Mouse (Mus musculus) kidney, adult 2 months (tissue): ENCODE measurements around the gene Ajm1. TPM values are rescaled to one million over a fixed set of nuclear protein-coding genes. Genes with fewer than 3 reads are reported as not detected.

Source experiments
- DNase-seq: peaks from one replicate; pipeline ENCODE4 v3.0.0; 2021
- H3K27ac ChIP-seq: fragments of 200-500 bp; 2 replicates; pipeline ENCODE4 v1.5.1; 2012; ENCODE audit warnings: low read depth, low read length, control low read depth, inconsistent platforms; ENCODE audit not compliant: insufficient read depth
- H3K27me3 ChIP-seq: fragments of 200-500 bp; replicated peaks from 2 replicates; pipeline ENCODE4 v1.6.1; 2012; ENCODE audit warnings: mild to moderate bottlenecking, moderate library complexity, low read length, inconsistent platforms; ENCODE audit not compliant: control insufficient read depth, insufficient read depth
- H3K36me3 ChIP-seq: fragments of 200-500 bp; 2 replicates; pipeline ENCODE4 v1.6.1; 2012; ENCODE audit warnings: mild to moderate bottlenecking, moderate library complexity, low read length, inconsistent platforms; ENCODE audit not compliant: control insufficient read depth, insufficient read depth
- H3K4me1 ChIP-seq: fragments of 200-500 bp; 2 replicates; pipeline ENCODE4 v1.6.1; 2011; ENCODE audit warnings: low read length; ENCODE audit not compliant: control insufficient read depth, insufficient read depth
- H3K4me3 ChIP-seq: fragments of 200-500 bp; 2 replicates; pipeline ENCODE4 v1.5.1; 2011; ENCODE audit warnings: mild to moderate bottlenecking, low read depth, low read length, control low read depth; ENCODE audit not compliant: insufficient read depth
- CTCF ChIP-seq: fragments of 200-500 bp; conservative IDR thresholded peaks from 2 replicates; pipeline ENCODE4 v1.5.1; 2011; ENCODE audit warnings: low read depth, mild to moderate bottlenecking, control low read depth, low read length, moderate library complexity, mixed read lengths; ENCODE audit not compliant: insufficient read depth, insufficient read length
- POLR2A ChIP-seq: fragments of 200-500 bp; IDR thresholded peaks from one replicate; pipeline ENCODE4 v1.6.1; 2011; ENCODE audit warnings: low read depth, low read length, control low read depth
- whole genome bisulfite sequencing: fragments of 180-500 bp; shearing (Covaris S2); methylation state at CpG from one replicate; pipeline ENCODE4 v1.1.7; 2018; 5-methylcytosine and 5-hydroxymethylcytosine counted together
- polyA plus RNA-seq: library from polyadenylated mRNA; depleted of rRNA; stranded (reverse); fragments of >200 nt; gene quantifications from 2 replicates; pipeline ENCODE4 v1.2.3, GENCODE M21; 2012

Gene Ajm1
- polyA plus RNA-seq, 1 experiment = 0.36 TPM

DNA sequence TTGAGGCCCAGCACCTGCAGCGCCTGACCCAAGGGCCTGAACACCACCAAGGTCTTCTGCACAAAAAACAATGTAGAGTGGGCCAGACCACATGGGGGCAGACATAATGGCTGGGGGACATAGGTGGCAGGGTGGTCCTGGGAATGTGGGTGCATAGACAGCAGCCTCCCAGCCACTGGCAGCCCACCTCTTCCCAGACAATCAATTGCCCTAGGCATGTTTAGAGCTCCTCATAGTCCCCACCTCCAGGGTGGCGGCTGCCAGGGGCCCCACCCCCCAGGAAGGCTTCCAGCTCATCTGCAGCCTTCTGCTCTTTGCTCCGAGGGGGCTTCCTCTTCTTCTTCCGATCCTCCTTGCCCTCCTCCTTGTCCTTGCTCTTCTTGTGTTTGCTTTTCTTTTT, 2.0 kb upstream of the Ajm1 start:
- Histone ChIP-seq H3K4me3 (no peak overlapping the region), H3K36me3 (no peaks in the 10 kb centered on the region; the same call in 1 of the 2 replicates), H3K27me3 (peaks cover 6% of the 10 kb centered on the region), H3K4me1 (peaks cover 4% of the 10 kb centered on the region), H3K27ac (no peak overlapping the region)
- DNase-seq = no peak
- 68% methylated on average over 4 of the region's 4 CpGs for WGBS
- TF ChIP-seq CTCF = no peak
- no peak for TF ChIP-seq POLR2A

DNA sequence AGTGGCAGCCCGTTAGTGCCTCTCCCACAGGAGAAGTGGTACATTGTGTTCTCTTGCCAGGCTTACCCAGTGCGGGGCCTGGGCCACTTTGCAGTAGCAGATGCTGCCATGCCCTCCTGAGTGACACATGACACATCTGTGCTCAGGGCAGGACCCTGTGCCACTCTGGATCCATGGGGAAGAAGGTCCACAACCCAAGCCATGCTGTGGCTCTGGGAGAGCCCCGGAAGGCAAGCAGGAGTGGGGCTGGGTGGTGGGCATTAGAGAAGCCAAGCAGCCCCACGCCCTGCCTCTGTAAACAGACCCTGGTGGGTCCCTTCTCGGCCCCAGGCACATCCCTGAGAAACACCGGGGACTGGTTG, 1.5 kb upstream of the Ajm1 start:
- no peak for DNase-seq
- H3K27me3 ChIP-seq = peaks cover 6% of the 10 kb centered on the region
- no peak overlapping the region for H3K27ac ChIP-seq
- no peak overlapping the region for H3K4me3 ChIP-seq
- no peaks in the 10 kb centered on the region; the same call in 1 of the 2 replicates for H3K36me3 ChIP-seq
- WGBS = 77% methylated on average over 6 of the region's 6 CpGs
- TF ChIP-seq POLR2A = no peak
- no peak for TF ChIP-seq CTCF
- peaks cover 4% of the 10 kb centered on the region for H3K4me1 ChIP-seq

DNA sequence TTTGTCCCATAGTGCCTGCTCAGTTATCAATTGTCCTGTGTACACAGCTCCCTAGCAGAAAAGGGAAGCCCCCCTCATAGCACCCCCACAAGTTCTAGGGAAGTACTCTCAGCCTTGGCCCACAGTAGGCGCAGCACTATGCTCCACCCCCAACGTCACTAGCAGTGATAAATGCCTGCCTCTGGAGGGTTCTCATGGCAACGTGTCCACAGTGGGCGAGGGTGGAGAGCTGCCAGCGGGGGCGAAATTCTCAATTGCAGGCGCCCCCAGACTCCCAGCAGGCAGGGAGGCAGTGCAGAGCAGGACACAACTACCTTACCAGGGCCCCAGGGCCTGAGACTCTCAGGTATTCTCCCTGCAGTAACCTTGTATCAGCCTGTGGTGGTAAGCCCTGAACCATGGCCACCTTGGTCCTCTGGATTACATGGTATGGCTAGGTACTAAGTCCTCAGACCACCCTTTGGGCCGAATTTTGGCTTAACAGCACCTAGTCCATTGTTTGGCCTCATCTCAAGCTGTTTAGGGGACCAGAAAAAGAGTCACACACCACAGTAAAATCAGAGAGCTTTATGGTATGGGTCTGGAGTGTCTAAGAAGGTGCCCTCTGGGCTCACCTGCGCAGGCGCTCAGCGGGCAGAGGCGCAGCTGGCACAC, 1.0 kb upstream of the Ajm1 start:
- Histone ChIP-seq H3K27me3 (peaks cover 7% of the 10 kb centered on the region), H3K27ac (no peak overlapping the region), H3K36me3 (no peaks in the 10 kb centered on the region; the same call in 1 of the 2 replicates), H3K4me3 (no peak overlapping the region), H3K4me1 (peaks cover 4% of the 10 kb centered on the region)
- no peak for TF ChIP-seq CTCF
- TF ChIP-seq POLR2A = no peak
- no peak for DNase-seq
- 50% methylated on average over 12 of the region's 12 CpGs for WGBS

DNA sequence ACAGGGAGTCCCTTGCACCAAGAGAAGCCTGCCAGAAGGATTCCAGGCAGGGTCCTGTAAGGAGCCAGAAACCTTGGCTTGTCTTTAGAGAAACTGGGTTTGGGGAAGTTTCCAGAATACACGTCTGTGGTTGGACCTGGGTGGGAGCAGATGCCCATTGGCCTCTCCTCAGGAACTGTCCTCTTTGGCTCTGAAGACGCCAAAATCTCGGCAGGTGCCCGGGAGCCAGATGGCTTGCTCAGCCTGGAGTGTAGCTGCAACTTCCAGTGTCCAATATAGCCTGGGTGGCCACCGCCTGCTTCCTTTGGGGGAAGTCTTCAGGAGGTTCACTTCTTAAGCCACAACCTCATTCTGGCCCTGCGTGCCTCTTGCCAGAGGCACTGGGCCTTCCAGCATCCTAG, 344 bp upstream of the Ajm1 start:
- no peak for DNase-seq
- H3K4me1 ChIP-seq = peaks cover 4% of the 10 kb centered on the region
- WGBS = 16% methylated on average over 6 of the region's 6 CpGs
- no peak overlapping the region for H3K27ac ChIP-seq
- peaks cover 10% of the 10 kb centered on the region for H3K27me3 ChIP-seq
- TF ChIP-seq CTCF = no peak
- TF ChIP-seq POLR2A = no peak
- no peak overlapping the region for H3K4me3 ChIP-seq
- no peaks in the 10 kb centered on the region for H3K36me3 ChIP-seq

DNA sequence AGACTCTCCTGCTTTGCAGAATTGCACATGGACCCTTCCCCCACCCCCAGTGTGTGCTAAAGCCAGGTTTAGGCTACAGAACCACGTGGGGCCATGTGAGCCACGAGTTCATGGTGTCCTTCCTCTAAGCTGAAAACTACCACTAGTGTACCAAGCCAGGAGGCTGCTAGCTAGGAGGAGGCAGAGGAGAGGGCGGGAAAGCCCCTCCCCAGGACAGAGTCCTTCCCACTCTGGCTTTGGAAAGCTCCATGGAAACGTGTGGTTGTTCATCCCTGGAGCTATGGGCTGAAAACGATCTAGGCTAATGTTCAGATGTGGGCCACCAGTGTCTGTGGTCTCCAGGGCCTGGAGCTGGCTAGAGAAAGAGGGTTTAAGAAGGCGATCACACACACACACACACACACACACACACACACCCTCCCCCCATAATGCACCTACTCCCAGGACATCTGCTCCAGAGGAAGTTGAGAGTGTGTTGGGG, 896 bp downstream of the Ajm1 start:
- H3K27ac ChIP-seq = no peak overlapping the region
- peaks cover 10% of the 10 kb centered on the region for H3K27me3 ChIP-seq
- H3K36me3 ChIP-seq = no peaks in the 10 kb centered on the region
- no peak for TF ChIP-seq POLR2A
- no peak for TF ChIP-seq CTCF
- H3K4me1 ChIP-seq = peaks cover 6% of the 10 kb centered on the region
- DNase-seq = no peak
- H3K4me3 ChIP-seq = no peak overlapping the region
- 23% methylated on average over 6 of the region's 6 CpGs for WGBS

DNA sequence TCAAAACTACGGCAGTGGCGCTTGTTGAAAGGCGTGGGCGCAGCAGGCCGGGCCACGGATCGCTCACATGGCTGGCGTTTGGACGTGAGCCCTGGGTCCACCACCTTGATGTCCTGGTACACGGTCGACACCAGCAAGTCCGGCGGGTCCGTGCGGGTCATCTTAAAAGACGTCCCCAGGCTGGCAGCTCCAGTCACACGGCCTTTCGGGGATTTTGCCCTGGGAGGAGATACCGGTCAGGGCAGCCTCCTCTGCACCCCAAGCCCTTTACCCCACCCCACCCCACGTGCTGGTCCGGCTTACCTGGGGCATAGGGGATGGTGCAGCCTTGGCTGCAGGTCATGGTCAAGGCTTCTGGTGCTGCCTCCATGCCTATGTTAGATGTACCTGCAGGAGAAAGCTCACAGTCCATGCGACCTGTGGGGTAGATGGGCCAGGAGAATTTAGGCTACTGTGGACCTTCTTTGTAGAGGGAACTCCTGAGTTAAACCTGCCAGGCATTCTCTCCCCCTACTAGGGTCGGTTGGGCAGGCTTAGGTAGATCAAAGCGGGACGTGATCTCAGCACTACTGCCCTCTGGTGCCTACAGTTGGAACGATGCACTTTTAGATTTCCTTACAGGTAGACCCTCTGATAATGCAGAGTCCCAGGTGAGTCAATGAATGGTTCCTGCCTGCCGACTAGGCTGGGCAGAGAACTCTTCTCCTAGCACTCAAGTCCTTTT, 1.7 kb downstream of the Ajm1 start:
- peak; percentile 58 for DNase-seq
- H3K36me3 ChIP-seq = no peaks in the 10 kb centered on the region
- 5% methylated on average over 27 of the region's 27 CpGs for WGBS

More for the DNA sequence above, 1.7 kb downstream of the Ajm1 start:
- H3K4me1 ChIP-seq = peaks cover 10% of the 10 kb centered on the region
- no peak overlapping the region for H3K27ac ChIP-seq
- no peak overlapping the region for H3K4me3 ChIP-seq
- TF ChIP-seq CTCF (peak; percentile 67), POLR2A (no peak)
- peaks cover 10% of the 10 kb centered on the region for H3K27me3 ChIP-seq
